Mouse (Mus musculus) megakaryocyte progenitor cell, adult 5-6 weeks (primary cell): Measurements from ENCODE around the gene Nek6. TPM values are rescaled to one million over a fixed set of nuclear protein-coding genes. Genes with fewer than 3 reads are reported as not detected.

ENCODE experiments used
- ATAC-seq: replicated peaks from 2 replicates; pipeline ENCODE4 v1.8.0; 2016; ENCODE audit warnings: mild to moderate bottlenecking, moderate TSS enrichment, inconsistent platforms; ENCODE audit not compliant: poor library complexity
- total RNA-seq, 2 experiments: library from RNA; stranded (forward) in 1 of 2; stranded (reverse) in 1 of 2; fragments of 157-497, 149-512 nt in 1 of 2; fragments of 200-1000 nt in 1 of 2; gene quantifications; 2 replicates each; pipeline versions ENCODE4 v1.2.3 to v1.2.4; 2015 to 2017

Gene Nek6
- total RNA-seq, 2 experiments from 2014 or later = 4.4 to 18.2 TPM

- no peak for ATAC-seq
Measured at GRCm38 (mm10) chr2:38571971-38572601, 60.6 kb downstream of the Nek6 start.

- ATAC-seq = no peak; the same call in 1 of the 2 replicates
Measured at GRCm38 (mm10) chr2:38574697-38575096, 63.3 kb downstream of the Nek6 start.

- no peak for ATAC-seq
Measured at GRCm38 (mm10) chr2:38578602-38579521, 67.4 kb downstream of the Nek6 start.

GRCm38 (mm10) chr2:38579528-38579927 is 68.1 kb downstream of the Nek6 start:
- no peak for ATAC-seq

- no peak for ATAC-seq
Measured at GRCm38 (mm10) chr2:38583982-38584381, 72.5 kb downstream of the Nek6 start.

- ATAC-seq = no peak
Measured at GRCm38 (mm10) chr2:38584514-38585378, 73.3 kb downstream of the Nek6 start.

- no peak for ATAC-seq
Measured at GRCm38 (mm10) chr2:38585379-38585736, 73.9 kb downstream of the Nek6 start.

- ATAC-seq = no peak
Measured at GRCm38 (mm10) chr2:38586733-38587132, 75.3 kb downstream of the Nek6 start.

- ATAC-seq = peak; percentile 54; the same call in 1 of the 2 replicates
Measured at GRCm38 (mm10) chr2:38591751-38592459, 80.5 kb downstream of the Nek6 start.

- no peak for ATAC-seq
Measured at GRCm38 (mm10) chr2:38594874-38595273, 83.4 kb downstream of the Nek6 start.

GRCm38 (mm10) chr2:38597896-38598295 is 86.5 kb downstream of the Nek6 start:
- ATAC-seq = 0 out of 2 replicates have a peak, but pooled peaks have one; percentile 54

- ATAC-seq = no peak
Measured at GRCm38 (mm10) chr2:38598395-38598794, 87.0 kb downstream of the Nek6 start.

GRCm38 (mm10) chr2:38600842-38601241 is 89.4 kb downstream of the Nek6 start:
- ATAC-seq = peak; percentile 34

- 0 out of 2 replicates have a peak, but pooled peaks have one; percentile 14 for ATAC-seq
Measured at GRCm38 (mm10) chr2:38607716-38608115, 96.3 kb downstream of the Nek6 start.

GRCm38 (mm10) chr2:38608831-38609309 is 97.4 kb downstream of the Nek6 start:
- no peak for ATAC-seq

GRCm38 (mm10) chr2:38609310-38609709 is 97.9 kb downstream of the Nek6 start:
- ATAC-seq = no peak

- no peak for ATAC-seq
Measured at GRCm38 (mm10) chr2:38610161-38610560, 98.7 kb downstream of the Nek6 start.

- ATAC-seq = no peak
Measured at GRCm38 (mm10) chr2:38612596-38612995, 101.2 kb downstream of the Nek6 start.

- no peak for ATAC-seq
Measured at GRCm38 (mm10) chr2:38613576-38613975, 102.1 kb downstream of the Nek6 start.

- ATAC-seq = no peak
Measured at GRCm38 (mm10) chr2:38614437-38614836, 103.0 kb downstream of the Nek6 start.
